Mouse (Mus musculus) heart, embryonic 14.5 days (tissue): ENCODE results near the gene Umad1. TPM values are rescaled to one million over a fixed set of nuclear protein-coding genes. Genes with fewer than 3 reads are reported as not detected.

Experiments used
- ATAC-seq: fragments of 200-750 bp; cut with Nextera tagmentation; 2 replicates; pipeline ENCODE4 v1.8.0; 2017; ENCODE audit warnings: low read depth, moderate TSS enrichment; ENCODE audit not compliant: insufficient number of reproducible peaks, insufficient read depth, low FRiP score
- H3K27ac ChIP-seq, 2 experiments: fragments of 200-500 bp in 1 of 2; fragments of 300-500 bp in 1 of 2; sonication (generic) in 1 of 2; replicated peaks in 1 of 2; 2 replicates each; pipeline ENCODE4 v1.5.1; 2012 to 2014; ENCODE audit warnings: low read depth in 2 of 2, low read length in 2 of 2, control low read depth in 1 of 2, mild to moderate bottlenecking in 1 of 2, mixed read lengths in 1 of 2; ENCODE audit not compliant: control insufficient read depth in 1 of 2, insufficient read depth in 1 of 2
- H3K27me3 ChIP-seq: fragments of 300-500 bp; sonication (generic); 2 replicates; pipeline ENCODE4 v1.6.1; 2014; ENCODE audit warnings: mild to moderate bottlenecking, low read length, control low read depth; ENCODE audit not compliant: control insufficient read depth, insufficient read depth
- H3K36me3 ChIP-seq: fragments of 300-500 bp; sonication (generic); 2 replicates; pipeline ENCODE4 v1.6.1; 2014; ENCODE audit warnings: mild to moderate bottlenecking, control low read depth, low read length, mixed read lengths; ENCODE audit not compliant: control insufficient read depth, insufficient read depth
- H3K4me1 ChIP-seq, 2 experiments: fragments of 200-500 bp in 1 of 2; fragments of 300-500 bp in 1 of 2; sonication (generic) in 1 of 2; 2 replicates each; pipeline ENCODE4 v1.6.1; 2012 to 2014; ENCODE audit warnings: low read length in 2 of 2, control low read depth in 1 of 2, mixed read lengths in 1 of 2; ENCODE audit not compliant: control insufficient read depth in 2 of 2, insufficient read depth in 2 of 2
- H3K4me2 ChIP-seq: fragments of 300-500 bp; sonication (generic); 2 replicates; pipeline ENCODE4 v1.6.1; 2014; ENCODE audit warnings: mild to moderate bottlenecking, low read length
- H3K4me3 ChIP-seq, 2 experiments: fragments of 200-500 bp in 1 of 2; fragments of 300-500 bp in 1 of 2; sonication (generic) in 1 of 2; 2 replicates each; pipeline ENCODE4 v1.5.1; 2012 to 2014; ENCODE audit warnings: low read length in 2 of 2, mild to moderate bottlenecking in 2 of 2, control low read depth in 1 of 2, low read depth in 1 of 2, moderate library complexity in 1 of 2; ENCODE audit not compliant: control insufficient read depth in 1 of 2, insufficient read depth in 1 of 2
- H3K9ac ChIP-seq: fragments of 300-500 bp; sonication (generic); 2 replicates; pipeline ENCODE4 v1.6.1; 2014; ENCODE audit warnings: mild to moderate bottlenecking, low read length
- H3K9me3 ChIP-seq: fragments of 300-500 bp; sonication (generic); 2 replicates; pipeline ENCODE4 v1.6.1; 2016; ENCODE audit warnings: low read length, control low read depth; ENCODE audit not compliant: control insufficient read depth
- WGBS: fragments of 180-500 bp; shearing (Covaris S2); extraction: QIAGEN DNeasy Blood & Tissue Kit; methylation state at CpG from one replicate; pipeline ENCODE4 v1.1.7; 2014; 5-methylcytosine and 5-hydroxymethylcytosine counted together
- polyA plus RNA-seq: library from polyadenylated mRNA; unstranded; fragments of >200 nt; fragmentation: Nextera tagmentation; extraction: Ambion mirVana; gene quantifications from 2 replicates; pipeline ENCODE4 v1.2.1, GENCODE M21; 2014

Umad1 gene
- polyA plus RNA-seq, 1 experiment from 2014 or later: 26.3 TPM

- Histone ChIP-seq H3K4me1 (0 out of 4 replicates have a peak, but pooled peaks cover 0 to 2% of the 10 kb centered on the region in 2 experiments), H3K9me3 (no peaks in the 10 kb centered on the region), H3K9ac (no peak overlapping the region), H3K36me3 (no peaks in the 10 kb centered on the region), H3K4me2 (no peak overlapping the region), H3K27ac (no peak overlapping the region), H3K4me3 (no peak overlapping the region), H3K27me3 (no peaks in the 10 kb centered on the region)
- no peak for ATAC-seq
- 65% methylated on average over 2 of the region's 2 CpGs for WGBS
These were observed 88.1 kb downstream of the Umad1 start for GRCm38 (mm10) chr6:8347154-8347553.

- Histone ChIP-seq H3K4me2 (no peak overlapping the region), H3K9ac (no peak overlapping the region), H3K36me3 (no peaks in the 10 kb centered on the region), H3K27ac (no peak overlapping the region), H3K4me1 (0 out of 4 replicates have a peak, but pooled peaks cover 0 to 2% of the 10 kb centered on the region in 2 experiments), H3K9me3 (no peaks in the 10 kb centered on the region), H3K27me3 (no peaks in the 10 kb centered on the region), H3K4me3 (no peak overlapping the region)
- 88% methylated on average over 1 of the region's 1 CpGs for WGBS
- ATAC-seq: no peak
These were observed 89.3 kb downstream of the Umad1 start for GRCm38 (mm10) chr6:8348344-8348743.

GRCm38 (mm10) chr6:8349060-8349670, 90.1 kb downstream of the Umad1 start:
- Histone ChIP-seq H3K9me3 (no peaks in the 10 kb centered on the region), H3K4me3 (no peak overlapping the region), H3K4me1 (0 out of 4 replicates have a peak, but pooled peaks cover 0 to 2% of the 10 kb centered on the region in 2 experiments), H3K27ac (no peak overlapping the region), H3K27me3 (no peaks in the 10 kb centered on the region), H3K9ac (no peak overlapping the region), H3K36me3 (no peaks in the 10 kb centered on the region), H3K4me2 (no peak overlapping the region)
- WGBS: 82% methylated on average over 2 of the region's 2 CpGs
- no peak for ATAC-seq

- H3K9ac ChIP-seq: no peak overlapping the region
- no peak for ATAC-seq
- 0 out of 4 replicates have a peak, but pooled peaks cover 0 to 2% of the 10 kb centered on the region in 2 experiments for H3K4me1 ChIP-seq
- no peaks in the 10 kb centered on the region for H3K9me3 ChIP-seq
- WGBS: 89% methylated on average over 2 of the region's 2 CpGs
- no peak overlapping the region for H3K4me3 ChIP-seq
- no peaks in the 10 kb centered on the region for H3K36me3 ChIP-seq
- H3K4me2 ChIP-seq: no peak overlapping the region
- H3K27me3 ChIP-seq: no peaks in the 10 kb centered on the region
- no peak overlapping the region for H3K27ac ChIP-seq
These were observed 92.4 kb downstream of the Umad1 start for GRCm38 (mm10) chr6:8351507-8351906.

GRCm38 (mm10) chr6:8352533-8353168, 93.6 kb downstream of the Umad1 start:
- WGBS: 82% methylated on average over 12 of the region's 12 CpGs
- no peaks in the 10 kb centered on the region for H3K36me3 ChIP-seq
- no peaks in the 10 kb centered on the region for H3K4me1 ChIP-seq
- H3K9me3 ChIP-seq: no peaks in the 10 kb centered on the region
- no peak overlapping the region for H3K27ac ChIP-seq
- no peaks in the 10 kb centered on the region for H3K27me3 ChIP-seq
- no peak overlapping the region for H3K4me3 ChIP-seq
- ATAC-seq: no peak
- H3K4me2 ChIP-seq: no peak overlapping the region
- no peak overlapping the region for H3K9ac ChIP-seq

GRCm38 (mm10) chr6:8353461-8353860, 94.4 kb downstream of the Umad1 start:
- Histone ChIP-seq H3K4me2 (no peak overlapping the region), H3K27ac (no peak overlapping the region), H3K27me3 (no peaks in the 10 kb centered on the region), H3K4me3 (no peak overlapping the region), H3K4me1 (no peaks in the 10 kb centered on the region), H3K9me3 (no peaks in the 10 kb centered on the region), H3K36me3 (no peaks in the 10 kb centered on the region), H3K9ac (no peak overlapping the region)
- ATAC-seq: no peak
- whole genome bisulfite sequencing: 68% methylated on average over 4 of the region's 4 CpGs

GRCm38 (mm10) chr6:8354846-8355245, 95.8 kb downstream of the Umad1 start:
- WGBS: 74% methylated on average over 4 of the region's 4 CpGs
- no peak overlapping the region for H3K9ac ChIP-seq
- H3K4me2 ChIP-seq: no peak overlapping the region
- ATAC-seq: no peak
- H3K27ac ChIP-seq: no peak overlapping the region
- no peaks in the 10 kb centered on the region for H3K4me1 ChIP-seq
- H3K9me3 ChIP-seq: no peaks in the 10 kb centered on the region
- H3K36me3 ChIP-seq: no peaks in the 10 kb centered on the region
- H3K27me3 ChIP-seq: no peaks in the 10 kb centered on the region
- no peak overlapping the region for H3K4me3 ChIP-seq
